Mouse (Mus musculus): Measurements from ENCODE around the gene Tnfrsf8. TPM values are rescaled to one million over a fixed set of nuclear protein-coding genes. Genes with fewer than 3 reads are reported as not detected.

The Tnfrsf8 gene
- total RNA-seq, 2 experiments from 2014 or later: not detected

DNA sequence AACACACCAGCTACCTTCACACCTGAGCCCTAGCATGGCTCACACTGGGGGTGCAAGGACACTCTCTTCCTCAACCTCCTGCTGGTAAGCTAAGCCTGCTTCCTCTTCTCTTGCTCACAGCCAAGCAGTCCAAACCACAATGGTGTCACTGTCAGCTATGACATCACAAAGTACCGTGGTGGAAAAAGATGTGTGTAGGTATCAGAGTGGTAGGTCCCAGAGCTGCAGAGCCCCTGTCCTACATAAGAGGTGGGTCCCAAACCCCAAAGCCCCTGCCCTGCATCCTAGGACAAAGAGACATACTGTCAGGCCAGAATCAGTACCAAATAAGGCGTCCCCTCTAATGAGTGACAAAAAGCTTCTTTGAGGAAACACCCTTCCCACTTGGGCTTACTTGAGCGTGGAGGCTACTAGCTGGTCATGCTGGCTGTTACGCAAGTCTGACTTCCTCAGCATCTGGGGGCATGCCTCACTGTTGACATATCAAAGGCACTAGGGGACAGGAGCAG is 74.2 kb downstream of the Tnfrsf8 start:
- no peak for ATAC-seq (replicated peaks; ENCODE audit: low FRiP score, poor library complexity, severe bottlenecking)

DNA sequence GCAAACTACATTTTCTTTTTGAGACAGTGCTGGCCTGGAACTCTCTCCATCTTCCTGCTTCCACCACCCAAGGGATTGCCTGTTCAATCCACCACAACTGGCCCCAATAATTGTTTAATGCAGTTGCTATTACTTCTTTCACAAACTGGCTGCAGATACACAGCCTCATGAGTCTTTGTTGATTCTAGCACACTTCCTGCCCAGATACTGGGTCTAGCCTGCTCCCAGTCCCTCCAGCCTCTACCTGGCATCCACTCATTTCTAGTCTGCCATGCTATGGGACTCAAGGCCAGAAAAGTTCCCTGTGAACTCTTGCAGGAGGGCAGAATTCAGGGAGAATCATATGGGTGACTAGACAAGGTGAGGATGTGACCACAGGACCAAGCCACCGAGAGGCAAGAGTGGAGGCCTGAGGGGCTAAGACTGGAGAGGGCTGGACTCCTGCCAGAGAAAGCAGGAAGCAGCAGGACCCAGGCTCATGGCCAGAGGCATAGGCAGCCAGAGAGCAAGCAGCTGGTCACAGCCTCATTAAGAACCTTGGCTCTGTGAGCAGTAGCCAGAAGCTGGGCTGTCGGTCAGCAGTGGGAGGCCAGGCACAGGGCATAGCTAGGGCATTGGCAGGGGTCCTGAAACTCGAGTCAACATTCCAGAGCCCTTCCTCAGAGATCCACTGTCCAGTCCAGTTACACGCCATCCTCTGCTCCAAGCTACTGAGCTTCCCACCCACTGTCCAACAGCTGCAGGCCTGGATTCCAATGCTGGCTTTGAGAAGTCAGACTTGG is 75.7 kb downstream of the Tnfrsf8 start:
- no peak for ATAC-seq (replicated peaks; ENCODE audit: low FRiP score, poor library complexity, severe bottlenecking)

DNA sequence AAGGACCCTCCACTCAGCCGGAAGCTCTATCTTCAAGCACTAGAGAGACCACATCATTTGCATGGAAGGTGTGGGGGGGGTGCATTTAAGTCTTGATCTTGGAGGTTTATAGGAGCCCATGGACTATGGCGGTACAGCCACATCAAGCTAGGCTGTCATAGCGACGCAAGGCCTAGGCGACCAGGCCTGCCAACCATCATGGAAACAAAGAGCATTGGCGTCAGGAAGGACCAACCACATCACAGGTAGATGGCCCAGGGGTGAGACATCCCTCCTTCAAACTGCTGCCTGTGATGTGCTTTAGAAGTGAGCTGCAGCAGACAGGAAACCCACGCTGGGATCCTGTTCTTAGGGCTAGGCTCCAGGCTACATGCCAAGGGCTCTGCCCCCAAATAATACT is 78.9 kb downstream of the Tnfrsf8 start:
- ATAC-seq (replicated peaks; ENCODE audit: low FRiP score, poor library complexity, severe bottlenecking): no peak

DNA sequence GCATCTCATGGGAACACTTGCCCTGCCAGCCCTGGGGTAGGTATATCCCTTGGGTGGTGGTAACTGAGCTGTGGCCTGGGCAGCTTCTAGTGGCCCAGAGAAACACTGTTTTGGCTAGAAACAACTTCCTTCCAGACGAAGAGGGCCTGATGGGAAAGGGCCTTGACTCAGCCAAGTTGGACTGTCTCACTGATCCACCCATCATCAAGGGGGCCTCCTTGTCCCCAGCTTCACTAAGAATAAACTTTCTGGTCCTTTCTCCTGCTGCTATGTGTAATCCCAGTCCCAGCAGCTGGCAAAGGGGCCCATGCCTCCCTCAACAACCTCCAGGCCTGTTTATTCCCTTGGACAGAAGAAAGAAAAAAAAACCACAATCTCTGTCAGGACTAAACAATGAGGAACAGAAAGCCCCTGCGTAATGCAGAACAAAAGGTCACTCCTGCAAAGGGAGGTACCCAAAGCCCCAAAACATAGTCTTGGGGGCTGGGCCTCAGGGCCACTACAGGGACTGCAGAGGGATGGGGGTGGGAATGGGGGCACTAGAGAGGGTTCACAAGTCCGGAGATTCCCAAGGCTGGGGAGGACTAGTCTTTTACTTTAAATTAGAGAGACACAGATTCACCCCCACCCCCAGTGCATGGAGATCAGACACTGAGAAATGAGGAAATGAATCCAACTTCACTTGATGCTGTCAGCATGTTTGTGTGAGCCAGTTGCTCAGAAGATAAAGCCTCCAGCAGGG is 81.3 kb downstream of the Tnfrsf8 start:
- no peak for ATAC-seq (replicated peaks; ENCODE audit: low FRiP score, poor library complexity, severe bottlenecking)

DNA sequence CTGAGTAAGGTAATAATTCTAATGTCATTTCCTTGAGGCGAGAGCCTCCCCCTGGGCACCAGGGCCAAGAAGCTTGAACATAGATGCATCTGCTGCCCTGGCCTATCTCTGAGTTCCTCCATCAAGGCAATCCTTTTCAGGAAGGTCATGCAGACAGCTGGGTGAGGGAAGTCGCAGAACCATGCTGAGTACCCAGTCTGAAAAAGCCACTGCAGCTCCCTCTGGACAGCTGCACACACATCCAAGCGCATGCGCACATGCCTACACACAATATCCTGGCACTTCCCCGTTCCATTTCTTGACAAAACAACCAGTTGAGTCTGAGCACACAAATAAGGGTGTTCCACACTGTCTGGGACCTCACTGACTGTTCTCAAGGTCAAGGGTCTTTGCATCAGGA is 83.2 kb downstream of the Tnfrsf8 start:
- ATAC-seq (replicated peaks; ENCODE audit: low FRiP score, poor library complexity, severe bottlenecking): no peak

DNA sequence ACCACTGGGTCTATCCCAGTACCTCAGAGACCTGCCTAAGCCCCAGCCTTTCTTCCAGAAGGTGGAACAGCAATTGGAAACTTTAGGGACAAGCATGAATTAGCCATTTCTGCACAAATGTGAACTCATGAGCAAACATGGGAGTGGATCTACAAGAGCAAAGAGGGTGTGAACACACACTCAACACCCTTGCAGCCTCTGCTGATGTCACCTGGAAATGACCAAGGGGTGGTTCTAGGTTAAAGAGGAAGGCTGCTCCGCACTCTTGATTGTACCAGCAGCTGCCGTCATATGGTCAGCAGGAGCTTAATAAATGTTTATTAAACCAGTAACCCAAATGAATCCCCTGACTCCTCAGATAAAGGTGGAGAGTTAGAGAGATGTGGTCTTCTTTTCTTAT is 84.3 kb downstream of the Tnfrsf8 start:
- no peak for ATAC-seq (replicated peaks; ENCODE audit: low FRiP score, poor library complexity, severe bottlenecking)

DNA sequence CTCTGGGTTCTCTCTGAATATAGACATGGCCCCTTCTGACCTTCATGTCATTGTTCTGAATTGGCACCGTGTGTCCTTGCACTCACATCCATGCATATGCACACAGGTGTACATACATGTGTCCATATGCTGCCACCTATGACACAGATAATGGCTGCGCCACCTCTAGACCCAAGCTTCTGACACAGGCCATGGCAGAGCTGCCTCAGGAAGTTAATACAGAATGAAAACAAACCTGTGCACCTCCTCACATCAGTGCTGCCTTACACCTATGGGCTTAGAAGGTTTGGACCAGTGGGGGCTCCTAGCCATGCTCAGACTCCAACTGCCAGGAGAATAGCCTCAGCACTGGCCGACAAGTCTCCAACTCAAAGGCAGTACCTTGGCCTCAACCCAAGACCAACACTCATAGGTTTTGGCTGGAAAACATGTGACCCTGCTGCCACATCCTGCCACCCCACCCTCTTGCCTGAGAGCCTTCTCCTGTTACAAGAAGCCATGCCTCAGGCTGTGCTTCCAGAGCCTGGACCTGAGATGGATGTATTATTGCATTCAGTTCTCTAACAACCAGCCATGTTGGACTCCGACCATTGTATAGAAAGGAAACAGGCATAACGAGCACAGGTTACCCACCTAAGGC is 85.3 kb downstream of the Tnfrsf8 start:
- ATAC-seq (replicated peaks; ENCODE audit: low FRiP score, poor library complexity, severe bottlenecking): no peak

DNA sequence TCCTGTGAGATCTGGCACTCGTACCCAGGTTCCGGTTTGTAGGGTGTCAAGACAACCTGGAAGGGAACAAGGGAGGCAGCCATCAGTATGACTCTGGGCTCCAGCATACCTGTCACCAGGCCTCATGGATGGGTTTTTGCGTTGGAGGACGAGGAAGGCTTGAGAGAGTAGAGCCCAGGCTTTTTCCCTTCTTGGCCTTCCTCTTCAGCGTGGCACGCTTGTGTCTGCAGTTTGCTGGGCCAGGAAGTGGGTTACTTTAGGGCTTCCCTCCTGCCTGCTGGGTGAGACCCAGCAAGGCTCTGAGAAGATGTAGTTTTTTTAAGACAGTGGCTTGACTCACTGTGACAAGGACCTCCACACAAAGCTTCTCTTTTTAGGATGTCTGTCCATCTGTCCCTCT is 85.9 kb downstream of the Tnfrsf8 start:
- no peak for ATAC-seq (replicated peaks; ENCODE audit: low FRiP score, poor library complexity, severe bottlenecking)

GRCm38 (mm10) chr4:145224613-145225012 is 90.4 kb downstream of the Tnfrsf8 start:
- no peak for ATAC-seq (replicated peaks; ENCODE audit: low FRiP score, poor library complexity, severe bottlenecking)

DNA sequence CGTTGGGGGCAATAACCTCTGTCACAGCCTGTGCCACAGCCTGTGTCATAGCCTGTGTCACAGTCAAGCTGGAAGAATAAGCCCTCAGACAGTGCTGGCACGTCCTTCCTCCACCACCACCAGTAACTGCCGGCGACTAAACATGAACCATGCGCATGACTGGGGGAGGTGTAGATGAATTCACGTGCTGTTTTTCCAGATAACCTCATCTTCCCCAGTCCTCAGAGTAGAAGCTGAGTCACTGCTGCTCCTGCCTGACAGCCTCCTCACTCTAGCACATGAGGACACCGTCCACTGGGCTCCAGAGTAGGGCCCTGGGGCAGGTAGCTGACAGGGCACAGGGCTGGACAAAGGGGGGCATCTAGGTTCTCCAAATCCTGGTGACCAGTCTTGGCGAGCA is 92.9 kb downstream of the Tnfrsf8 start:
- peak; percentile 85 for ATAC-seq (replicated peaks; ENCODE audit: low FRiP score, poor library complexity, severe bottlenecking)

- ATAC-seq (replicated peaks; ENCODE audit: low FRiP score, poor library complexity, severe bottlenecking): no peak
Measured at GRCm38 (mm10) chr4:145221379-145221778, 93.6 kb downstream of the Tnfrsf8 start.

GRCm38 (mm10) chr4:145220001-145220400 is 95.0 kb downstream of the Tnfrsf8 start:
- no peak for ATAC-seq (replicated peaks; ENCODE audit: low FRiP score, poor library complexity, severe bottlenecking)

- ATAC-seq (replicated peaks; ENCODE audit: low FRiP score, poor library complexity, severe bottlenecking): no peak
Measured at GRCm38 (mm10) chr4:145219240-145219985, 95.6 kb downstream of the Tnfrsf8 start.

GRCm38 (mm10) chr4:145217837-145218236 is 97.1 kb downstream of the Tnfrsf8 start:
- ATAC-seq (replicated peaks; ENCODE audit: low FRiP score, poor library complexity, severe bottlenecking): no peak

Other genes starting within 250 kb of the Tnfrsf8 start
- 46.9 and 54.5 TPM in 2 replicates for gene Vps13d, start 120.2 kb downstream of the Tnfrsf8 start, total RNA-seq (2015; ENCODE audit: low replicate concordance)
- 65.3 and 66.2 TPM in 2 replicates for gene Vps13d, start 120.2 kb downstream of the Tnfrsf8 start, total RNA-seq (2017; ENCODE audit: low replicate concordance)
- gene Tnfrsf1b, start 68.3 kb downstream of the Tnfrsf8 start, total RNA-seq (2015; ENCODE audit: low replicate concordance): 7.6 and 23.1 TPM in 2 replicates
- gene Tnfrsf1b, start 68.3 kb downstream of the Tnfrsf8 start, total RNA-seq (2017; ENCODE audit: low replicate concordance): 6.3 and 8.2 TPM in 2 replicates
- gene Zfp990, start 195.6 kb upstream of the Tnfrsf8 start, total RNA-seq (2015; ENCODE audit: low replicate concordance): not detected in 2 replicates
- not detected in 2 replicates for gene Zfp990, start 195.6 kb upstream of the Tnfrsf8 start, total RNA-seq (2017; ENCODE audit: low replicate concordance)